Mouse (Mus musculus) yolk sac, embryonic 10.5 days (tissue): ENCODE data around the gene Krtap1-3.
"Not testable (repeated sequence)": the region's sequence is repeated elsewhere in the genome, so short reads cannot be mapped to it uniquely, and the experiment has no call there.

ENCODE experiments used
- DNase-seq: peaks from one replicate; pipeline ENCODE4 v3.0.0-alpha.2; 2017; ENCODE audit warnings: low spot score

The Krtap1-3 gene

DNA sequence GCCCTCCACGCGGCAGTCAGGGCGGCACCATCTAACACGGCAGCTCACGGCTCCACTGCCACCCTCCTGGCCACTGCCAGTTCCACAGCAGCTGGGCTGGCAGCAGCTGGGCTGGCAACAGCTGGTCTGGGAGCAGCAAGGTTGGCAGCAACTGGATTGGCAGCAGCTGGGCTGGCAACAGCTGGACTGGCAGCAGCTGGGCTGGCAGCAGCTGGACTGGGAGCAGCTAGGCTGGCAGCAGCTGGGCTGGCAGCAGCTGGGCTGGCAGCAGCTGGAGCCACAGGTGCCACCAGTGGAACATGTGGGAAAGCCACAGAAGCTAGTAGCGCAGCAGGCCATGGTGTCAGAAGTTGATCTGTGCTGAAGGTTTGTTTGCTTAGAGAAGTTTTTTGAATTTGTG lies at the start of gene Krtap1-3:
TSS of gene Krtap1-3 (minus strand) at position 359 of the 400 bp plus-strand sequence.
- no peak for DNase-seq

DNA sequence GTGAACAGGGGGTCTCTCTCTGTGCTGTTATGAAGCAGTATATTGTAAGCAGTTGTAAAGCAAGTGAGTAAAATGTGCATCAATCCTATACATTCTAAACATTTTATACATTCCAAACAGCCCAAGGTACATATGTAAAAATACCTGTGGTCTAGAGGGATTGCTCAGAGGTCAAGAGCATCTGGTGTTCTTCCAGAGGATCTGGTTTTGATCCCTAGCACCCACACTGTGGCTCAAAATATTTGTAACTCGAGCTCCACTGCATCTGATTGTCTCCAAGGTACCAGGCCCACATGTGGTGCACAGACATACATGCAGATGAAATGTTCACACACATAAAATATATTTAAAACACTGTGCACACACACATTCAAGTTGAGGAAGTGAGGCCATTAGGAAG lies 49.8 kb upstream of the Krtap1-3 start:
- DNase-seq, result no peak

DNA sequence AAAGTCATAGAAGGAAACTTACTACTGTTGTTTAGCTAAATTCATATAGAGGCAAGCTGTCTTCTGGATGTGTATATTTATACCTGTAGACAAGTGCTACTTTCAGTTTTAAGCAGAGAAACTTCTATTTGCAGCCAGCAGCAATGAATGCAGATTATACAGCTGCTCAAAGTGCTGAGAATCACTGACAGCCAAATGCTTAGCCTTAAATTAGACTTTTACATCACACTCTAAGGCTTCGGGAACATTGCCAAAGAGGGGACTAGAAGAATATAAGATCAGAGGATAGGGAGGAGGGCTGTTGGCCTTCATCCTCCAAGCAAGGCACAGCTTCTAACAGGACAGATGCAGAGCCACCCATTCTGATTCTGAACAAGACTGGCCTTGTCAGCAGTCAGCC lies 45.9 kb upstream of the Krtap1-3 start:
- DNase-seq, result no peak

DNA sequence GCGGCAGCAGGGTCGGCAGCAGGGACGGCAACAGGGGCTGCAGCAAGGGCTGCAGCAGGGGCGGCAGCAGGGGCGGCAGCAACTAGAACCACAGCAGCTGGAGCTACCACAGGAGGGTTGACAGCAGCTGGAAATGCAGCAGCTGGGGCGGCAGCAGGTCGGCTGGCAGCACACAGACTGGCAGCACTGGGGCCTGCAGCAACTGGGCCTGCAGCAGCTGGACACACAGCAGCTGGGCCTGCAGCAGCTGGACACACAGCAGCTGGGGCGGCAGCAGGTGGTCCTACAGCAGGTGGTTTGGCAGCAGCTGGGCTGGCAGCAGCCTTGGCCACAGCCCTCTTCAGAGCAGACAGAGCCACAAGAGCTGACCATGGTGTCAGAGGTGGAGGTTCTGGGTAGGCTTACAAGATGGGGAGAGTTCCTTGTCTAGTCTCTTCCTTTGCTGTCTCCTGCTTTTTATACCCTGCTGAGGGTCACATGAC lies 43.6 kb upstream of the Krtap1-3 start, which contains the start of gene Krtap4-2:
TSS of gene Krtap4-2 (minus strand) at position 432 of the 482 bp plus-strand sequence.
- no peak for DNase-seq

DNA sequence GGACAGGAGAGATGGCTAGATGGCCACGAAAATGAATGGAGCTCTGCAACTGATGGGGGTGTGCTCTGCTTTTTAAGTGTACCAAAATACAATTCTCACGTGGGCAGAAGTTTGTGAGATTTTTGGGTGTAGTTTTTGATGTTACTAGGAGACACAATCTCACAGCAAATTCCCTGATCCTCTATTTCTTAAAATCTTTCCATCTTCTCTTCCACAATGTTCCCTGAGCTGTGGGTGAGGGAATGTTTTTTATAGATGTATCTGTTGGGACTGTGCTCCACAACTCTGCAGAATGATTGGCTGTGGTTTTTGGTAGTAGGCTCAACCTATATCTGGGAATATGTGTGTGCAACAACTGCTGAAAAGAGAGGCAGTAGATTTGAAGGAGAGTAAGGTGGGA lies 42.2 kb upstream of the Krtap1-3 start:
- DNase-seq, result no peak

DNA sequence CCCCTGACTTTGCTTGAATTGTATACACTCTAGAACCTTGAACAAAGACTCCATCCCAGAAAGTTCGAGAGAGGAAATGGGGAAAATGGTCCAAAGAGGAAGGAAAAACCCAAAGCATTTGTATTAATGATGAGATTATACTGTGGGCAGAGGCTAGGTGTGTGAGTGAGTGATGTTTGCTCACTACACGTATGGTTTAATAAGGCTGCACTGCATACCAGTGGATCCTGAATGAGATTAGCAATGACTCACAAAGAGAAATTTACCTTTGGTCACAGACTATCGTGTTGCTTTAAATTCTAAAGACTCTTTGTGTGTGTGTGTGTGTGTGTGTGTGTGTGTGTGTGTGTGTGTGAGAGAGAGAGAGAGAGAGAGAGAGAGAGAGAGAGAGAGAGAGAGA lies 39.8 kb upstream of the Krtap1-3 start:
- no peak for DNase-seq

DNA sequence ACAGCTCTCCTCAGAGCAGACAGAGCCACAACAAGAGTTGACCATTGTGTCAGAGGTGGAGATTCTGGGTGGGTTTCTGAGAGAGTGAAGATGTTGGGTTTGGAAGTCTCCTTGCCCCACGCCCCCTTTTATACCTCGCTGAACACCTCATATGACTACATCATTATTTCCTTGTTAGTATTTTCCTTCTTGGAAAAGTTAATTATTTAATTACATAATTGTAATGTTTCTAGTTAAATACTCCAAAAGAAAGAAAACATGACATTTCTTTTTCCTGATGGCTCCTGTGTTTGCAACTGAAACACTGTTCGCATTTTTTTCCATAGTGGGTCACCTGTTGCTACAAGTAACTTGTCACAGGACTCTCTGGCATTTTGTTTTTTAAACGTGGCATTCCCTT lies 37.0 kb upstream of the Krtap1-3 start, which contains the start of gene Krtap4-1:
TSS of gene Krtap4-1 (minus strand) at position 101 of the 400 bp plus-strand sequence.
- DNase-seq, result no peak

DNA sequence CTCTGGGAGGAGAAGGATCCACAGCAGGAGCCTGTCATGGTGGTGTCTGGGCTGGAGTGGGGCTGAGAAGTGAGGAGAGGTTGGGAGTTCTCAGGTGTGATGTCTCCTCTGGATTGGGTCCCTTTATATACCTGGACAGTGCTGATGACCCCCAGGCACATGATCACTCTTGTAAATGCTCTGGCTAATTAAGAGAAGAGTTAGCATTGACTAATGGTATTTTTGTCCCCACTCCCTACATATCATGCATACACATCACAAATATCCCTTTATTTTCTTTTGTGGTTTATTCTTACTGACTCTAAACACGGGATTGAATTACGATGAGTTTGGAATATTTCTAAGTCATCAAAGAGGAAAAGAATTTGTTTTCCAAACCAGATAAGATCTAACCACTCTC lies 29.2 kb upstream of the Krtap1-3 start, which contains the start of gene Gm11562:
TSS of gene Gm11562 (minus strand) at position 101 of the 400 bp plus-strand sequence.
- DNase-seq, result no peak

DNA sequence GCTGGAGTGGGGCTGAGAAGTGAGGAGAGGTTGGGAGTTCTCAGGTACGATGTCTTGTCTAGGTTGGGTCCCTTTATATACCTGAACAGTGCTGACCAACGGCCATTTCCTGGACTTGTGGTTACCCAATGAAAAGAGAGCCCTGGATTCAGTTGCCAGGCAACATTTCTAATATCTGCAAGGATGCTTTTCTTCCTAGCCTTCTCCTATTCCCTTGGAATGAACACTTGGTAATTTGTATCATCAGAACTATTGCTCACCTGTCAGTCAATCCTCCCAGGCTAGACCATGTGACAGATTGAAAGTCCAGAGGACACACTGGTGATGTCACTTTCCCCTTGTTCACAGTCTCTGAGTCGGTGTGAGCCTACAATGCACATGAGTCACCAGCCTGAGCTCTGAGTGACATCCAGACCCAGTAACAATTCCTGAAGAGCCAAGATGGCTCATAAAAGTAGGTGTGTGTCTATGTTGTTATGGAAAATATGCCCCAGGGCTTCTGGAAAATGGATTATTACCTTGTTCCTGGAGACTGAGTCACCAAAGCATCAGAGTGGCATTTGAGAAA lies 23.7 kb upstream of the Krtap1-3 start, which contains the start of gene Krtap2-4:
TSS of gene Krtap2-4 (minus strand) at position 51 of the 568 bp plus-strand sequence.
- DNase-seq, result no peak

DNA sequence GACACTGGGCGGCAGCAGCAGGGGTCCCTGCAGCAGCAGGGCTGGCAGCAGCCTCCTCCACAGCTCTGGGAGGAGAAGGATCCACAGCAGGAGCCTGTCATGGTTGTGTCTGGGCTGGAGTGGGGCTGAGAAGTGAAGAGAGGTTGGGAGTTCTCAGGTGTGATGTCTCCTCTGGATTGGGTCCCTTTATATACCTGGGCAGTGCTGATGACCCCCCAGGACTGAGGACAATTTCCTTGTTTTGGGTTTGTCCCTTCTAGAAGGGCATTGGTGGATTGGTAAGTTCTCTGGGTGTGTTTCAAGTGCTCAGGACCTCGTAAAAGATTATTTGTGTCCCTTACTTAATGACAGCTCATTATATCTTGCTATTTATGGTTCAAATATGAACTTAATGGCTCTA lies 18.9 kb upstream of the Krtap1-3 start, which contains the start of gene Gm11937:
TSS of gene Gm11937 (minus strand) at position 101 of the 400 bp plus-strand sequence.
- not testable (repeated sequence) for DNase-seq

DNA sequence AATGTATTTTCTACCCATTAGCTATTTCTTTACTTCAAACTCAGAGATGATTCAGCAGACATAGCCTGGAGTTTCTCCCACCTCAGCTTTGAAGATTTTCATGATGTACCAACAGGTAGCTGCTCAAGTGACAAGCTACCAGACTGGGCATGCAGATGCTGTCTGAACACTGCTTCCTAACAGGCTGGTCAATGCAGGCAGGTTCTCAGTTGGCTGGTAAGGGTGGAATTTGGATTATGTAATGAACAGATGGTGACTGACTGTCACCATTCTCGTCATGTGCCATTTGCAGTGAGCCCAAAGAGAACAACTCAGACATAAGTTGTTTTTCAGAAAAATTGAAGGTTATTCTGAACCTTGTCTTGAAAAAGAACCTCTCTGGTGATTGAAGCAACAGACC lies 18.0 kb upstream of the Krtap1-3 start:
- no peak for DNase-seq

DNA sequence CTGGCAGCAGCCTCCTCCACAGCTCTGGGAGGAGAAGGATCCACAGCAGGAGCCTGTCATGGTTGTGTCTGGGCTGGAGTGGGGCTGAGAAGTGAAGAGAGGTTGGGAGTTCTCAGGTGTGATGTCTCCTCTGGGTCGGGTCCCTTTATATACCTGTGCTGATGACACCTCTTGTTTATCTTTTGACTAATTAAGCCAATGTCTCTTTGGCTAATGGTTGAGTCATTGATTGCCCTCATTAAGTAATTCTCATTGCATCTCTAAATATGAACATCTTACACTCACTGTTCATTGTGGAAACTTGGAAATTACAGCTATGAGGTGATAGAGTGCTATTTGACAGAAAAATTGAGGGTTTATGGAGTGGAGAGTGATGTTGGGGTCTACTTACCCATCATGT lies 12.1 kb upstream of the Krtap1-3 start, which contains the start of gene Gm11938:
TSS of gene Gm11938 (minus strand) at position 101 of the 400 bp plus-strand sequence.
- not testable (repeated sequence) for DNase-seq

DNA sequence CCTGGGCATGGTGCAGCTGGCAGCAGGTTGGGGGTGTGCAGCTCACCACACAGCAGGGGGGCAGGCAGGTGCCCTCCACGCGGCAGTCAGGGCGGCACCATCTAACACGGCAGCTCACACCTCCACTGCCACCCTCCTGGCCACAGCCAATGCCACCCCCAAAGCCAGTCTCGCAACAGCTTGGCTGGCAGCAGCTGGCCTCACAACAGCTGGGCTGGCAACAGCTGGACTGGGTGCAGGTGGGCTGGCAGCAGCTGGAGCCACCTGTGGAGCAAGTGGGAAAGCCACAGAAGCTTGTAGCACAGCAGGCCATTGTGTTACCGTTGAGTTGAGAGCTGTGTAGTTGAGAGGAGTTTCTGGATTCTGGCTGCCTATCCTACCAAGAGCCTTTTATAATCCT lies 6.6 kb upstream of the Krtap1-3 start, which contains the start of gene Krtap9-3:
TSS of gene Krtap9-3 (minus strand) at position 364 of the 400 bp plus-strand sequence.
- not testable (repeated sequence) for DNase-seq

DNA sequence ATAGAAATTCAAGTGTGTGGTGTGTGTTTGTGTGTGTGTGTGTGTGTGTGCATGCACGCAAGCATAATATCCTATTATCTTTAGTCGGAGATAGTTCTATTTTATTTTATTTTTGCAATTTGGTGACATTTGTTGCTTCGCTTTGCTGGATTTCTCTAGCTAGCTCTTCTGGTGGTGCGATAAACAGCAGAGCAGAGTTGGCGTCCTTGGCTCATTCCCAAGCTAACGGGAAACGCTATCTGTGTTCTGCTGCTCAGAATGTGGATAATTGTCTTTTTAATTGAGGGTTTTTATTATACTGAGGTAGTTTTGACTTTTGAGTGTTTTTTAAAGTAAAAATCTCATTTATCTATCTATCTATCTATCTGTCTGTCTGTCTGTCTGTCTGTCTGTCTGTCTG lies 6.0 kb downstream of the Krtap1-3 start:
- no peak for DNase-seq

DNA sequence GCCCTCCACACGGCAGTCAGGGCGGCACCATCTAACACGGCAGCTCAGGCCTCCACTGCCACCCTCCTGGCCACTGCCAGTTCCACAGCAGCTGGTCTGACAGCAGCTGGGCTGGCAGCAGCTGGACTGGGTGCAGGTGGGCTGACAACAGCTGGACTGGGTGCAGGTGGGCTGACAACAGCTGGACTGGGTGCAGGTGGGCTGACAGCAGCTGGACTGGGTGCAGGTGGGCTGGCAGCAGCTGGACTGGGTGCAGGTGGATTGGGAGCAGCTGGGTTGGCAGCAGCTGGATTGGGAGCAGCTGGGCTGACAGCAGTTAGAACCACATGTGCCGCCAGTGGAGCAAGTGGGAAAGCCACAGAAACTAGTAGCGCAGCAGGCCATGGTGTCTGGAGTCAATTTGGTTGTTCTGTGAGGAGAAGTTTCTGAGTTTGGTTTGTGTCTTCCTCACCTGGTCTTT lies 7.9 kb downstream of the Krtap1-3 start, which contains the start of gene Krtap1-4:
TSS of gene Krtap1-4 (minus strand) at position 410 of the 460 bp plus-strand sequence.
- DNase-seq, result no peak

DNA sequence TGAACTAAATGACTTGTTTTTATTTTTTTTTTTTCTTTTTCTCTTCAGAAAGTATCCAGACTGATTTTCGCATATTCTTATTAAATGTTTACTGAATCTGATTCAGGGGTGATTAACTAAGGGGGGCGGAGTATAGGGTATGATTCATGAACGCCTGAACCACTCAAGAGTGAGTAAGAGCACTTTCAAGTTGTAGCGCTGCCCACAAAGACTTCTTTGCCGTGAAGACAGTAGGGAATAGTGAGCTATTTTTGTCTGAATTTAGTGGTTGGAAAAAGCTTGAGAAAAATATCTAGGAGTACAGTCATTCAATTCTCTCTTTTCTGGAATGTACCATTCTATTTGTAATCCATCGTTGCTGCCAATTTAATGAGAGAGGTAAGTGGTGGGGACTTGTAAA lies 9.6 kb downstream of the Krtap1-3 start:
- no peak for DNase-seq

DNA sequence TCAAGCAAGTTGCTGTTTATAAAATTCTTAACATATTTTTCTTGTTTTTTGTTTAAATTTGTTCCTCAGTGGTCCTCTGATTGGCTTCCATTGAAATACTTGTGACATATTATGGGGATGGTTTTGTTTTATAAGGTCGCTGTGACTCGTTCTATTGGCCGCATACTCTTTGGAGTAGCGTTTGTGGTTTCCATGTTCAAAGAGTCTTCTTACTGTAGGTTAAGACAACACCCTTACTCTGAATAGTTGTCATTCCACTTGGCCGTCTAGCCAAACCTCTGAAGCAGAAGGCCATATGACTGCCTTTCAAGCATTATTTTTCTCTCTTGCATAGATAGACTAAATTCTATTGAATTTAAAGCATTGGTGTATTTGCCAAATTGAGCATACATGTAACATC lies 10.1 kb downstream of the Krtap1-3 start:
- no peak for DNase-seq

DNA sequence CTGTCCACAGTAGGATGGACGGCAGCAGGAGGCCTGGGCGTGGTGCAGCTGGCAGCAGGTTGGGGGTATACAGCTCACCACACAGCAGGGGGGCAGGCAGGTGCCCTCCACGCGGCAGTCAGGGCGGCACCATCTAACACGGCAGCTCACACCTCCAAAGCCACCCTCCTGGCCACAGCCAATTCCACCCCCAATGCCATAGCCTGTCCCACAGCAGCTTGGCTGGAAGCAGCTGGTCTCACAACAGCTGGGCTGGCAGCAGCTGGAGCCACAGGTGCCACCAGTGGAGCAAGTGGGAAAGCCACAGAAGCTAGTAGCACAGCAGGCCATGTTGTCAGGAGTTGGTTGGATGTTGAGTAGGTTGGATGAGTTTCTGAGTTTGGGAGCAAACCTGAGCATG lies 10.5 kb downstream of the Krtap1-3 start, which contains the start of gene Krtap1-5:
TSS of gene Krtap1-5 (minus strand) at position 381 of the 400 bp plus-strand sequence.
- no peak for DNase-seq

DNA sequence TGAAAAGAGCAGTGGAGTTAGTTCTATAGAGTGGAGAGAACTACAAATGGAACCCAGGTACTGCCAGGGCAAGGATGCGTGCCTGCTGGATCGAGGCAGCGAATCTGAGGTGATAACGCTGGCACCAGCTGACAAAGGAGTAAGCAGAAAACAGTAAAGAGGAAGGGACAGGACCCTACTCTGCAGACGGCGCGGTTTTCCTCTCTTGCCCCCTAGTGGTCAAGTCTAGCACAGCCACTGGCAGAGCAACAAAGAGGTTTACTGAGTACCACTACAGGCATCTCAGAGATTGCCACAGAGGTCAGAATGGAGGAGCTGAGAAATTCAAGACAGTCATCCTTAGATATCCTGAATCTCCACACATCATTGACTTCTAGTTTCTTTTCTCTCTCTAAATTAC lies 17.0 kb downstream of the Krtap1-3 start:
- DNase-seq, result peak; percentile 56

DNA sequence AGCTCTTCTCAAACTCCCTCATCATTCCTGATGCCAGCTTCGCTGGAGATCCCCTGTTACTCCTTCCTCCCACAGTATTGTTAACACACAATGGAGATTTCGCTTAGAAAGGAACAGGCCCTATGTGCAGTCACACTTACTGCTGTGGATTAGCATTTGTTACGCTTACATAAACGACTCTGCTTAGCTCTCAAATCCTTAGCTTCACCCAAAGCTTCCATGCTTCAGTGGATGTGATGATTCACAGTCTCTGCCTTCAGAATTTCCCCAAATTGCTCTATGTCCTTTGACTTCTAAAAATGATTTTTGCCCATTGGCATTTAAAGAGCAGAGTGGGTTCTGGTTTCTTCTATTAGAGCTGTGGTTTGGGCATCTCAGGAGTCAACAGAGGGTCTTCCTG lies 18.0 kb downstream of the Krtap1-3 start:
- DNase-seq, result no peak

DNA sequence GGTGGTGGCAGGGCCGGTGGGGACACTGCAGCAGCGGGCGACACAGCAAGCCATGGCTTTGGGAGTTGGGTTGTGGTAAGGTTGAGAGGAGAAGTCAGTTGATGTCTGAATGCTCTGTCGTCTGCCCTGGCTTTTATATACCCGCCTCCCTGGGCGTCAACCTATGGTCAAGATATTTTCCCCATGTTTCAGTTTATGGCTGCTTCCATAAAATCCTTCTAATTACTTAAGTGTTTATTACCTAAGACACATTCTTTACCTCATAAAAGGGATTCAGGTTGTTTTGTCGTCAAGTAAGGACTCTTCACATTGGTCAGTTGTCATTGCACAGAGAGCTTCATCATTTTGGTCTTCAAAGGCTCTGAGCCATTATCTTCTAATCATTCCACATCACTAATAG lies 24.6 kb downstream of the Krtap1-3 start, which contains the start of gene Krtap3-1:
TSS of gene Krtap3-1 (minus strand) at position 101 of the 400 bp plus-strand sequence.
- no peak for DNase-seq

DNA sequence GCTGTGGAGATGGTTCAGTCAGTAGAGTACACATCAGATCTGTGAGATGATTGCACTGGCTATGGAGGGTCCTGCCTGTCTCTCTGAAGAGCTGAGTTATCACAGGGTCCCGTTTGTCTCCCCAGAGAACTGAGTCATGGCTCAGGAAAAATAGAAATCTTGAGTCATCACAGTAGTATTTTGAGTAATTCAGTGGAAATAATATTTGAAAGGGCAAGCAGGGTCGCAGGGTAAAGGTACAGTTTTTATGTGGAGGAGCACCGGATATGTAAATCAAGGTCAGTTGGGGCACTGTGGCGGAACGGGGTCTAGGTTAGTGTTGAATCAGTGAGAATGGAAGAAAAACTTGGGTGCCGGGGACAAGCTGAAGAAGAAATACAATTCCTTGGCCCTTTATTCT lies 28.6 kb downstream of the Krtap1-3 start:
- DNase-seq, result no peak

DNA sequence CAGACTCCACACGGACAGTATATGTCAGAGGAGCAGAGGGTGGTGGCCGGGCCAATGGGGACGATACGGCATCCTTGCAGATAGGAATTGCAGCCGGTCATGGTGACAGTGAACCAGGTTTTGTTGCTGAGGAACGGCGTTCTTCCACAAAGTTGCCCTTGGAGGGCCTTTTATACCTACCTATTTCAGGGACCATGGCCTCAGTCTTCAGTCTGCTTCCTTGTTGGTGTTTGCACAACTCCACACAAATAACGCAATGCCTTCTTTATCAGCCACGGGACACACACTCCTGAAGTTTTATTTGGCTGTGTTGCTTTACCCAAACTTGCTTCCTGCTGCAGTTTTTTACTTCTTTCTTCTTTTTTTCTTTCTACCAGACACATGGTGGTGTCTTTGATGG lies 31.8 kb downstream of the Krtap1-3 start, which contains the start of gene Gm11939:
TSS of gene Gm11939 (minus strand) at position 101 of the 400 bp plus-strand sequence.
- DNase-seq, result no peak
